Mouse (Mus musculus): ENCODE results near the gene Stard8.

- no peak for TF ChIP-seq CTCF (IDR thresholded peaks at IDR 0.05; ENCODE audit: low read depth)
- TF ChIP-seq EP300 (IDR thresholded peaks at IDR 0.05; ENCODE audit: low read depth): no peak
Observed at GRCm38 (mm10) chrX:99002065-99002464, 983 bp upstream of the Stard8 start.

All from liver, embryonic 14.5 days (tissue).